Mouse (Mus musculus) myocyte (in vitro differentiated cells): ENCODE data around the gene Itga6. TPM values are rescaled to one million over a fixed set of nuclear protein-coding genes. Genes with fewer than 3 reads are reported as not detected.

Experiments used
- H3K27me3 ChIP-seq: one replicate; pipeline ENCODE4 v1.6.1; 2011; ENCODE audit not compliant: control insufficient read depth, insufficient read depth, insufficient read length
- H3K36me3 ChIP-seq: one replicate; pipeline ENCODE4 v1.6.1; 2011; ENCODE audit not compliant: control insufficient read depth, insufficient read depth
- H3K4me2 ChIP-seq: one replicate; pipeline ENCODE4 v1.6.1; 2011; ENCODE audit warnings: low read depth, control low read depth
- H3K4me3 ChIP-seq: one replicate; pipeline ENCODE4 v1.5.1; 2011; ENCODE audit warnings: mild to moderate bottlenecking, control low read depth, moderate library complexity
- H3K79me2 ChIP-seq: one replicate; pipeline ENCODE4 v1.6.1; 2011; ENCODE audit not compliant: control insufficient read depth, insufficient read depth
- H3ac ChIP-seq: one replicate; pipeline ENCODE4 v1.6.1; 2011; ENCODE audit not compliant: control insufficient read depth, insufficient read length
- CEBPB ChIP-seq: IDR thresholded peaks from 2 replicates; pipeline ENCODE4 v1.6.1; 2011; ENCODE audit warnings: mild to moderate bottlenecking, moderate library complexity; ENCODE audit not compliant: poor library complexity, insufficient read depth, severe bottlenecking
- E2F4 ChIP-seq: IDR thresholded peaks from one replicate; pipeline ENCODE4 v1.6.1; 2011; ENCODE audit warnings: mild to moderate bottlenecking, control low read depth, moderate library complexity; ENCODE audit not compliant: insufficient read depth
- MAX ChIP-seq: IDR thresholded peaks from one replicate; pipeline ENCODE4 v1.6.1; 2011; ENCODE audit warnings: low read depth, mild to moderate bottlenecking, control low read depth
- MYOD1 ChIP-seq, 3 experiments: IDR thresholded peaks; one replicate each; pipeline ENCODE4 v1.6.1; 2011; ENCODE audit warnings: control low read depth in 2 of 3, low read depth in 2 of 3, mild to moderate bottlenecking in 2 of 3, moderate library complexity in 1 of 3; ENCODE audit not compliant: insufficient read length in 2 of 3, control insufficient read depth in 1 of 3
- MYOG ChIP-seq, 3 experiments: IDR thresholded peaks; one replicate each; pipeline ENCODE4 v1.6.1; 2011; ENCODE audit warnings: control low read depth in 2 of 3, low read depth in 2 of 3, mild to moderate bottlenecking in 2 of 3; ENCODE audit not compliant: insufficient read length in 2 of 3, control insufficient read depth in 1 of 3, insufficient read depth in 1 of 3
- POLR2A ChIP-seq: IDR thresholded peaks from one replicate; pipeline ENCODE4 v1.6.1; 2011; ENCODE audit warnings: low read depth, mild to moderate bottlenecking, control low read depth, moderate library complexity; ENCODE audit not compliant: insufficient read length
- POLR2AphosphoS2 ChIP-seq: IDR thresholded peaks from one replicate; pipeline ENCODE4 v1.6.1; 2011; ENCODE audit warnings: low read depth, control low read depth; ENCODE audit not compliant: insufficient read length
- REST ChIP-seq: IDR thresholded peaks from one replicate; pipeline ENCODE4 v1.6.1; 2011; ENCODE audit warnings: mild to moderate bottlenecking, control low read depth, moderate library complexity; ENCODE audit not compliant: insufficient read depth, insufficient read length
- SRF ChIP-seq: IDR thresholded peaks from one replicate; pipeline ENCODE4 v1.6.1; 2011; ENCODE audit warnings: low read depth; ENCODE audit not compliant: control insufficient read depth, insufficient read length
- TCF12 ChIP-seq: IDR thresholded peaks from one replicate; pipeline ENCODE4 v1.6.1; 2011; ENCODE audit warnings: mild to moderate bottlenecking, control low read depth; ENCODE audit not compliant: poor library complexity, insufficient read depth, severe bottlenecking
- TCF3 ChIP-seq: IDR thresholded peaks from one replicate; pipeline ENCODE4 v1.6.1; 2011; ENCODE audit warnings: low read depth, control low read depth; ENCODE audit not compliant: insufficient read length
- USF1 ChIP-seq: IDR thresholded peaks from one replicate; pipeline ENCODE4 v1.6.1; 2011; ENCODE audit warnings: low read depth, mild to moderate bottlenecking, control low read depth, moderate library complexity
- polyA plus RNA-seq: library from polyadenylated mRNA; unstranded; fragments of >200 nt; fragmentation: generic; extraction: Trizol; gene quantifications from one replicate; pipeline ENCODE4 v1.2.1, GENCODE M21; 2012; ENCODE audit warnings: missing spikeins

The Itga6 gene
- polyA plus RNA-seq, 1 experiment, result 50.4 TPM

DNA sequence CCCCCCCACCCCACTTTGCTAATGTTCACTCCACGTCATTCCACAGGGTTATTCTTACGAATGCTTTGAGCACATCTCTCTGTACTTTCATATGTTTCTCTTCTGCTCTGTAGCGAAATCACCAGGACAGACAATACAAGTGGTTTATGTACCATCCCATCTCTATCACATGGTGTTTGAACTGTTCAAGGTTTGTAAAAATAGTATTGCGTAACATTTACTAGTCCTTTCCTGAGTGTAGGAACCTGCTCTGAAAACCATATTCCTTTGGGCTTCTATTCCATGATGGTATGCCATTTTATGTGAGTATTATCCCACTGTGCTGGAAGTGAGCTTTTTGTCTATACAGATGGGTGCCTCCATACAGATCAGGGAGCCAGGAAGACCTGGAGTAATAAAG is 141.9 kb downstream of the Itga6 start:
- Histone ChIP-seq H3ac (no peak overlapping the region), H3K4me2 (no peak overlapping the region), H3K36me3 (peaks cover 14% of the 10 kb centered on the region), H3K4me3 (no peak overlapping the region), H3K79me2 (no peaks in the 10 kb centered on the region), H3K27me3 (no peaks in the 10 kb centered on the region)
- TF ChIP-seq USF1 (no peak), MYOD1 (IDR thresholded peaks at IDR 0.05; ENCODE audit: control insufficient read depth in 1 of 3, insufficient read length in 2 of 3, low read depth in 2 of 3) (no peak), CEBPB (no peak), POLR2A (no peak), TCF12 (no peak), POLR2AphosphoS2 (no peak), REST (no peak), TCF3 (no peak), MAX (no peak), MYOG (IDR thresholded peaks at IDR 0.05; ENCODE audit: control insufficient read depth in 1 of 3, insufficient read depth in 1 of 3, insufficient read length in 2 of 3, low read depth in 2 of 3) (no peak)

- Histone ChIP-seq H3K79me2 (no peaks in the 10 kb centered on the region), H3K27me3 (no peaks in the 10 kb centered on the region), H3K4me2 (no peak overlapping the region), H3K36me3 (peaks cover 6% of the 10 kb centered on the region), H3K4me3 (no peak overlapping the region), H3ac (no peak overlapping the region)
- TF ChIP-seq USF1 (no peak), POLR2A (no peak), TCF3 (no peak), E2F4 (no peak), MYOD1 (IDR thresholded peaks at IDR 0.05; ENCODE audit: control insufficient read depth in 1 of 3, insufficient read length in 2 of 3, low read depth in 2 of 3) (no peak), MYOG (IDR thresholded peaks at IDR 0.05; ENCODE audit: control insufficient read depth in 1 of 3, insufficient read depth in 1 of 3, insufficient read length in 2 of 3, low read depth in 2 of 3) (no peak), POLR2AphosphoS2 (no peak), CEBPB (no peak), MAX (no peak)
These were observed 143.0 kb downstream of the Itga6 start for GRCm38 (mm10) chr2:71888437-71888836.

DNA sequence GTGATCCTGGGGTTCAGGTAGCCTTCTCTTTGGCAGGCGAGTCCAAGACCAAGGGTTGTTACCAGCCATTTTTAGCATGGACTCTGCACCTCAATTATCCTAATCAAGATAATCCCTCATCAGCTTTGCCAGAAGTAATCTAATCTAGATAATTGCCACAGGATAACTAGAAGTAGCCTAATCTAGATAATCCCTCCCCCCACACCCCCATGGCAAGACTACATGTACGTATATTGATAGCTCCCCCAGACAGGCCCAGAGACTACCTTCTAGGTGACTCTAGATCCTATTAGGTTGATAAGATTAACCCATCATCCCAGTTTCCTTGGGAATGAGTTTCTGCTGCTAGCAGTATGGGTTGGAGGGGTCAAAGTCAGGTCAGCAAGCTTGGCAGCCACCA is 146.1 kb downstream of the Itga6 start:
- no peak overlapping the region for H3K4me3 ChIP-seq
- no peak overlapping the region for H3ac ChIP-seq
- no peaks in the 10 kb centered on the region for H3K27me3 ChIP-seq
- peaks cover 6% of the 10 kb centered on the region for H3K36me3 ChIP-seq
- no peaks in the 10 kb centered on the region for H3K79me2 ChIP-seq
- H3K4me2 ChIP-seq, result no peak overlapping the region
- TF ChIP-seq REST (no peak), MYOD1 (IDR thresholded peaks at IDR 0.05; ENCODE audit: control insufficient read depth in 1 of 3, insufficient read length in 2 of 3, low read depth in 2 of 3) (no peak), SRF (no peak), POLR2AphosphoS2 (no peak), TCF12 (no peak), USF1 (no peak), CEBPB (no peak), MAX (no peak), TCF3 (no peak), E2F4 (no peak), MYOG (IDR thresholded peaks at IDR 0.05; ENCODE audit: control insufficient read depth in 1 of 3, insufficient read depth in 1 of 3, insufficient read length in 2 of 3, low read depth in 2 of 3) (no peak), POLR2A (no peak)

GRCm38 (mm10) chr2:71892741-71893349 is 147.4 kb downstream of the Itga6 start:
- no peaks in the 10 kb centered on the region for H3K27me3 ChIP-seq
- no peak overlapping the region for H3K4me3 ChIP-seq
- no peak for TF ChIP-seq POLR2AphosphoS2
- no peak overlapping the region for H3K4me2 ChIP-seq
- H3K79me2 ChIP-seq, result no peaks in the 10 kb centered on the region
- no peak overlapping the region for H3ac ChIP-seq
- no peaks in the 10 kb centered on the region for H3K36me3 ChIP-seq

GRCm38 (mm10) chr2:71895596-71896286 is 150.3 kb downstream of the Itga6 start:
- Histone ChIP-seq H3K36me3 (no peaks in the 10 kb centered on the region), H3K79me2 (no peaks in the 10 kb centered on the region), H3K4me2 (no peak overlapping the region), H3K4me3 (no peak overlapping the region), H3K27me3 (no peaks in the 10 kb centered on the region), H3ac (no peak overlapping the region)
- no peak for TF ChIP-seq POLR2AphosphoS2
- no peak for TF ChIP-seq REST
- TF ChIP-seq TCF3, result no peak
- no peak for TF ChIP-seq TCF12
- TF ChIP-seq E2F4, result no peak
- no peak for TF ChIP-seq CEBPB
- no peak for TF ChIP-seq MYOG (IDR thresholded peaks at IDR 0.05; ENCODE audit: control insufficient read depth in 1 of 3, insufficient read depth in 1 of 3, insufficient read length in 2 of 3, low read depth in 2 of 3)
- TF ChIP-seq USF1, result no peak
- no peak for TF ChIP-seq MAX
- TF ChIP-seq POLR2A, result no peak
- no peak for TF ChIP-seq SRF
- TF ChIP-seq MYOD1 (IDR thresholded peaks at IDR 0.05; ENCODE audit: control insufficient read depth in 1 of 3, insufficient read length in 2 of 3, low read depth in 2 of 3), result no peak
